Mouse (Mus musculus): ENCODE measurements around the gene Gys2.
"Not testable (repeated sequence)": the region's sequence is repeated elsewhere in the genome, so short reads cannot be mapped to it uniquely, and the experiment has no call there.

The Gys2 gene

DNA sequence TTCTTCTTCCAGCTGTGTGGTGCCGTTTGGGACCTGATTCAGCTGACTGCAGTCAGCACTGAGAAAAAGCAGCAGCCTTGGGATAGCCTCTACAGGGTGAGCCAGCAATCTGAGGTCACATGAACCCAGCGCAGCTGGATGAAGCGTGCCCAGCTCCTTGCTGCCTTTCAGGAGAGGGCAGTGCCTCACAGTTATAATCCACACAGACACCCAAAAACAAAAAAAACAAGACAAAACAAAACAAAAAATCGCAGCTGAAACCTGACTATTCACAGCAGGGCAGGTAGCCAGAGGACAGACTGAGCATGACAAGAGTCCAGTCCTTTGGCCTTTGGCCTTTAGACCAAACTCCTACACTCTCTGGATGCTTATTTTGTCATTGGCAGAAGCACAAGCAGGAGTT, at the start of gene Gys2:
Gys2 (minus strand) TSS at position 309 of the 403 bp plus-strand sequence.
- peak; percentile 26 for DNase-seq (ENCODE audit: low spot score)

DNA sequence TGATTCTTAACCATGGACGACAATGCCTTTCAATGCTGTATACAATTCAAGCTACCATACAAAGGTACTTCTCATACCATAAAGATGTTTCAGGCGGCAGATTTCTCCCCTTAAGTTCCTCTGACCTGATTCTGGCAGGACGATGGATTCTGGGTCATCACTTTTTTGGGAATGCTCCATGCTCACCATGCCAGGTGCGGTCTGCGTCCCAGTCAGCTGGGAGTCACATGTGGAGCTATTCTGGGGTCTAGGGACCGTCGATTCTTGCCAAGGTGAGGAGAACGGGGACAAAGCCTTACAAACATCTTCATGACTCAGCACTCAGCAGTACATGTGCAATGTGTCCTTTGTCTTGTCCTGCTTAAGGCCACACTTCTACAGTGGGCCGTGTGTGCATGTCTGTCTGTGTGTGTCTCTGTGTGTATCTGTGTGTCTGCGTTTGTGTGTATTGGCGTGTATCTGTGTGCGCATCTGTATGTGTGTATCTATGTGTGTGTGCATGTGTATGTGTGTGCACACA, 48.7 kb upstream of the Gys2 start:
- DNase-seq (ENCODE audit: low spot score): no peak

DNA sequence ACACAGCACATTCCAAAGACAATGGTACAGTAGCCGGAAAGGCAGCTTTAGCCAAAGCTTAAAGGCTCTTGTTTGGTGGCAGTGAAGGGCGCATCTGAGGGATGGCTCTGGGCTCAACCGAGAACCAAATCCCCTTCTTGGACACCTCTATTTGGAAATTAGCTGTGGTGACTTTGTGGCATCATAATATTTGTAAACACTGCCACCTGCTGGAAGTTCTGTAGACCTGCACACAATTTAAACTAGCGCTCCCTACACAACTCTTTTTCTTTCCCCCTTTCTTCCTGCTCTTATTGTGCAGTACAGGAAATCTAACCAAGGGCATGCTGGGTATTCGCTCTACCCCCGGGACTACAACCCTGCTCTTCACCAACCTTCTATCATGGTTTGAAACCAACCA, 46.2 kb upstream of the Gys2 start:
- no peak for DNase-seq (ENCODE audit: low spot score)

DNA sequence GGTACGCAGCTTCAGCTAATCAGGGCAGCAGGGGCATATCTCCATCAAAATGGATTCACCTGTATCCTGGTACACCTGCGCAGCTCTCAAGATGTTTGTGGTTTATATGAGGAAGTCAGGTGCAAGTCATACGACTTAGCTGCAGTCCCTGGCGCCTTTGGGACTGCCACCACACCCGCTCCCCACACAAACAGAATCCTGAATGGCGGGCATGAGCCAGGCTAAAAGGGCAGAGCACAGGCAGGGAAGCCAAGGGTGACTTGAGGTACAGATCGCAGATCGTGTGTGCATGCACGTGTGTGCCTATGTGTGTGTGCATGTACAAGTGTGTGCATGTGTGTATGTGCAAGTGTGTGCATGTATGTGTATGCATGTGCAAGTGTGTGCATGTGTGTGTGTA, 42.5 kb upstream of the Gys2 start:
- DNase-seq (ENCODE audit: low spot score): not testable (repeated sequence)

DNA sequence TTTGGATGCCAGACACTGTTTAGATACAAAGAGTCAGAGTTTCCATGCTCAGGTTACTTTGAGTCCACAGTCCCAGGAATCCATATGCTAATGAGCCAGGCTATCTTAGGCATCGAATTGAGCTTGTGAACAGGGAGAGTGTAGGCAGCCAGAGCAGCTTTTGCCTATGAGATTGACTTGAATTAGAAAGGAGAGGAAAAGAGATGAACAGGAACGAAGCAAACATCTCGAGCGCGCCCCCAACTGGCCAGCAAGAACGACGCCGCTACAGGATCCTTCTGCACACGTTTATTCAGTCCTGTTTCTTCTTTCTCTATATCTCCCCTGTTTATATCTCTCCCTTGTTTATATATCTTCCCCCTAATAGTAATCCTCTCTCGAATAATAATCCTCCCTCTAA, 42.0 kb upstream of the Gys2 start:
- no peak for DNase-seq (ENCODE audit: low spot score)

DNA sequence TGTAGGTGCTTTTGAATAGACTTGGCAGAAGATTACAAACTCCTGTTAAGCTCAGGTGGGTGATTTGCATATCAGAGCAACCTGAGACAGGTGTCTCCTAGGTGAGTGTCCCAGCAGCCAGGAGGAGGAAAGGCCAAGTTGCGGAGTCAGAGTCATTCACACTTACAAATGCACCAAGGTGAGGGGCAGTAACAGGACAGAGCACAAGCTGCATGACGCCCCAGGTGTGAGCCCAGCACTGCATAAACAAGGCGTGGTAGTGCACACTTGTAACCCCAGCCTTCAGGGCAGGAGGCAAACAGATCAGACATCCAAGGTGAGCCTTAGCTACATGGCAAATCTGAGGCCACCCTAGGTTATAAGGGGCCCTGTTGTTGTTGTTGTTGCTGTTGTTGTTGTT, 40.0 kb upstream of the Gys2 start:
- no peak for DNase-seq (ENCODE audit: low spot score)

DNA sequence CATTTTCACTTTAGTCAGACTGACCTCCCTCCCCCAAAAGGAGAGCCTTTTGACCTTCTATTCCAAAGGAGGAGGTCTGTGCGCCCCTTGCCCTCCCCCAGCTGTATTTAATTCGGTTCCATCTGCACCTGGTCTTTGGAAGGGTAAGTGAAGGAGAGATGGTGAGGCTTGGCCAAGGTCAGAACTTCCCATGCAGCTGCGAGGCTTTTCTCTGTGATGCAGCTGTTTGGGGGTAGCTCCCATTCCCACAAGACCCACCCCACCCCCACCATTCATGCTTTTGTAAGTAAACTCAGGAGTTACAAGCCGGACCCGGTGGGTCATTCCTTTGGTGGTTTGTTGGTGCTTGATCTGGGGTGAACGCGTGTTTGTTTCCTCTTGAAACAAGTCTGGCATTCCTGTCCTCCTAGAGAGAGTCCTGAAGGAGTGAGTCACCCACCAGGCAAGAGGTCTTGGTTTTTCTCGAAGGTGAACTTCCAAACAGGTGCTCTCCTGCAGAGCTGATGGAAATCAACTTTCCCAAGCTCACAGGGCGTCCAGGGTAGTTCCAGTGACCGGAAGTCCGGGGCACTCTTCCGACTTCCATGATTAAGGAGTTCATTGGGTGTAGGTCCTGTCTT, 38.7 kb upstream of the Gys2 start:
- no peak for DNase-seq (ENCODE audit: low spot score)

DNA sequence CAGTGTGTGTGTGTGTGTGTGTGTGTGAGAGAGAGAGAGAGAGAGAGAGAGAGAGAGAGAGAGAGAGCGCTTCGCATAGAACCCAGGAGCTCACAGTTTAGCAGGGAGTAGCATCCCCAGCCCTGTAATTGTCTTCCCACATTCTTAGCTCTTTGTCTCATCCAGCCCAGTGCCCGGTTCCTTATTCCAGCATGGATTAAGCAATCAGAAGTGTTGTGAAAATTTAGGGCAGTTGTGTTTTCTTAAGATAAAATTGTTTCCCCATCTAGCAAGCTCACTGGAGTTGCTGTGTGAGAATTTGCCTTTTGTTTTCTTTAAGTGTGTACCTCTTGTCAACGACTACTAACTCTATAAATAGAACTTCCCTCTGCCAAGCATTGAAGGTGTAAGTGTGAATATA, 35.8 kb upstream of the Gys2 start:
- DNase-seq (ENCODE audit: low spot score): no peak

DNA sequence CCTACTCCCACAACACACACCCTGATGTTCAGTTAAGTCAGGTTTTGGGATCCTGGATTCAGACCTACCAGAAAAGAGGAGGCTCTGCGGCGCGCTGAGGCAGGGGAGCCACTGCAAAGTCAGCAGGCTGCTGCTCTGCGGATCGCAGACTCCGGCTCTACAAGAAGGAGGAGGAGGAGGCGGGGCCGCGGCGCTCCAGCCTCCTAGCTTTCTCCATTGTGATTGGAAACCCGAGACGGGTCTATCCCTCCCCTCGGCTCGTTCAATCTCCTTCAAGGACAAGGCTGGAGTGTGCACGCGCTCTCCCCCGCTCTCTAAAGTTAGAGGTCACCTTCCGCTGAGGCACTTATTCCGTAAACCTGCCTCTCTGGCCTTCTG, 34.9 kb upstream of the Gys2 start, which contains the start of gene Ldhb:
Ldhb (minus strand) TSS at position 173 of the 378 bp plus-strand sequence.
- peak; percentile 87 for DNase-seq (ENCODE audit: low spot score)

DNA sequence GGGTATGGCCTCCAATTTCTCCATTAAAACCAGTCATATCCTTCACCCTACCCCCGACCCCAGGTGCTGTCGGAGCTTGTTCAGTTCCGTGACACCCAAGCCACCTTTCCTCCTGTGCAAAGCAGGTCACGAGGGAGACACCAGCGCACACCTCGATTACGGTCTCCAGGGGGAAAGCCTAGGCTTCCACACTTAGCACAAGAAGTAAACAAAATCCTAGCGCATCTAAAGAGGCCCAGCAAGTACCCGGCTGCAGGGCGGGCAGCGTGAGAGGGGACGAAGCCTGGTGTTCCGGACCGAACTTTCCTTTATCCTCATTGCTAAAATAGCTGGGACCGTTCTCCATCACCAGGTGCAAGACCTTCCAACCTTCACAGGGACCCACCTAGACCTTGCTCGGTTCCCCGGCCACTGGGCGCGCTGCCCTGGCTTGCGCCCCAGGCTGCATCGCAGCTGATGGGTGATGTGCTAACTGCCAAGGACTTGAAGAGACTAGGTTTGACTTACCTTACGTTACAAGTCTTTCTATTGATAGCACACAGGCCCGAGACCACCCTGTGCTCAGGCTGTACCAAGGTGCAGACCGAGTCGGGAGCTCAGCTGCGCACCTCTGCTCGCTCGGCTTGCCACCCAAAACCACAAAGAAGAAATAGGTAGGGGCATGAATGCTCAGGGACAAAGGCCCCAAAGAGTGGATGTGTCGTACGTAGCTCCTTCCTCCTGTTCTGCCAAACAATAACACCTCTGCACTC, 34.3 kb upstream of the Gys2 start:
- no peak for DNase-seq (ENCODE audit: low spot score)

DNA sequence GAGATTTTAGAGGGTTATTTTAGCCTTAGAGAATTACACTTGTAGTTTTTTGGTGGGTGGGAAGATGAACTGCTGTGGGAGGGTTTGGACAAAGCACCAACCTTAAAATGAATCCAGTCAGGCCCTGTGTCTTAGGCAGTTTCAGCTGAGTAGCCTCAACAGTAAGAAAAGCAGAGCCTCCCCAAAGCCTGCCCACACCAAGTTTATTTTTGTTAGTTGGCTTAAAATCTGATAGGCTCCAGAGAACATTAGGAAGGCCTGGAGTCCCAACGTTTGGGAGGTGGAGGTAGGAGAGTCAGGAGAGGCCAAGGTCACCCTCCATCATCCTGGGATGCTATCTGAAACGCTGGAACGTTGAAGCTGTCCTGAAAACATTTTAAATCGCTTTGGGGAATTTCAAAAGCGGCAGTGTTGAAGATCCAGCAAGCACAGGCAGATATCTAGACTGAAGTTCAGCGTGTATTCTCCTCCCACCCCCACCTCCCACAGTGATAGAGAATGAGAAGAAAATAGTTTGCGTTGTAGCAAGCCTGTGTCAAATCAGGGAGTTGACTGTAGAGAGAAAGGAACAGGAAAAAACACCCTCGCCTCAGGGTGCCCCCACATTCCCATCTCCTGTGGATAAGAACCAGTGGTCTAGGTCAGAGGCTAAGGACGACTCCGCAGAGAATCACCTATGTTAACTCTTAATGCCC, 33.6 kb upstream of the Gys2 start:
- no peak for DNase-seq (ENCODE audit: low spot score)

DNA sequence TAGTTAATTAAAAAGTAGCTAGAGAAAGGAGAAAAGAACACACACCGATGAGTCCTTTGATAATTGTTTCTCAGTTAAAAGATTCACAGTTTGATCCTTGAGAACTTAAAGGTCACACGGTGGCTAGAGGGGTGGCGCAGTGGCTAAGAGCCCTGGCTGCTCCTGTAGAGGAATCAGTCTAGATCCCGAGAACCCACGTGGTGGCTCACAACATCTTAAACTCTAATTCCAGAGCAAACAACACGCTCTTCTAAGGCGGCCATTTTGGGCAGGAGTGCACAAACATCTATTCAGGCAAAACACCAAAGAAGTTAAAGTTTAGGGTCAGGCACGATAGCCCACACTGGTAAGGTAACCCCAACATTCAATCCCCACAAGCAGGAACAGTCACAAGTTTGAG, 30.7 kb upstream of the Gys2 start:
- no peak for DNase-seq (ENCODE audit: low spot score)

DNA sequence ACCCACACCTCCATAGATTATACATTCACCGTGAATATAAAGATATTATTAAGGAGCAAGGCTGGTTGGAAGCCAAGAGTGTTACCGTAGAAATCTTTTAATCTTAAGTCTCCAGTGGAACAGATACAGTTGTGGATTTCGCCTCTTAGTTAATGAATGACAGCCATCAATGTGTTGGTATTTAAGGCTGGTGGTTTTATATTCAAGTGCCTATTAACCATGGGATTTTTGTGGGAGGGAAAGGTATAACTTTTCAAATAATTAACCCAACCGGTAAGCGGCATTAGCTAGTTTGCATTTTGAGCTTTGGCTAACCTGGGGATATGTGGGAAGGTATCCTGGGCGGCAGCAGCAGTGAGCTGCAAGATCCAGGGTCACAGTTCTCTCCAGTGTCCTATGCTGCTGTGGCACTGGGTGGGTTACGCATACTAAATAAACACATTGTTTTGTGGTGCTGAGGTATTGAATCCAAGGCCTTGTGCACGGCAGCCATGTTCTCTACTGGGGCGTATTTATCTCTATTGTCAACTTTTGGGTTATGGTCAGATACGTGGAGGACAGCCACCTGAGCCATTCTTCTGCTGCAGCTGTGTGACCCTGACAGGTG, 29.7 kb upstream of the Gys2 start:
- no peak for DNase-seq (ENCODE audit: low spot score)

DNA sequence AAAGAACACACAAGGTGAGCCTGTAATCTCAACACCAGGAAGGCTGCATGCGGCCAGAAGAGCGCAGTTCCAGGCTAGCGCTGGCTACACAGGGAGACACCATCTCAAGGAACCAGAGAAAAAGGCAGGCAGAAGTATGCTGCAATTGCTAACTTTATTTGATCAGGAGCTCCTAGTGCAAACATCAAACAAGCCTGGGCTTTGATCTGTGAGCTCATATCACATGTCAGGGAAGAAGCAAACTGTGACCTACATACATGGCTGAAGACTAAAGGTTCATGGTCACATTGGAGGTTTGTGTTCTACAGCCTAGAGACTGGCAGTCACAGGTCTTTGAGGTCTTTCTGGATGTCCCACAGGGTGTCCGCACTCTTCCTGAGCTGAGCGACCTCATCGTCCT, 17.2 kb upstream of the Gys2 start:
- DNase-seq (ENCODE audit: low spot score): not testable (repeated sequence)

DNA sequence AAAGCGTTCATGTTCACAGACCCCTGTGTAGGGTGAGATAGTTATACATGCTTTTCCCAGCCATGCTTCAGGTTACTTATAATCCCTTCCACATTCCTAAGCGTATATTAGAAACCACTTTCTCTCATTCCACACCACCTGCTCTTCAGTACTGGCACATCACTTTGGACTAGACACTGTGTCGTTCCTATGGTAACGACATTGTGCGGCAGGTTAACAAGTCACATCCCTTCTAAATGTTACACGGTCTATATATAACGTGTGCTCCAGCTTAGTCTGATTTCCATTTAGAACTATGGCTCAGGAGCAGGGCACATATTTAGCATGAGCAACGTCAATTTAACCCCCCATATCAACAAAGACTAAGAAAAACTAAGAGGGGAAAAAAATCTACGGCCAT, 14.7 kb upstream of the Gys2 start:
- no peak for DNase-seq (ENCODE audit: low spot score)

DNA sequence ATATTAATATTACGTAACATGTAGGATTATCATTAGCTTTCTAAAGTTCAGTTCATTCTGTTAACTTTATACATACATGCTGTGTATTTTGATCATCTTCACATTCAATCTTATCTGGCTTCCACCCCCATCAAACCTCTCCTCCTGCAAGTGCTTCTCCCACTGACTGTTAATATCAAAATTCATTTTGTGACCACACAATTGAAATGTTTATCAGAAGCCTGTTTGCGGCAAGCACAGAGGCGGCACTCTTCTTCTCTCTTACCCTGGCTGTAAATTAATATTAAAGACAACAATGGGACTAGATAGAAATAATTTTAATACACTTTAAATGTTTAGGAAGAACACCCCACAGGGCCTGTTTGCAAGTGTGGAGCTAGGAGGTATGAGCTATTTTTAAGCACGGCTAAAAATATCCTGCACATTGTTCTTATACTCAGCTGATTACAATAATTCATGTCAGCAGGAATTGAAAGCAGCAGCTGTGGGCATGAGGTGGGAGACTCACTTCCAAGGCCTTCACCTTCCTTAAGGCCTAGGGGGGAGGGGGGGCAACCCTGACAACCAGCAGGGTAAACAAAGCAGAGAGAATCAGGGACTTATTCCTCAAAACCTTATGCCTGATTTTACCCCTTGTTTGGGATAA, 12.7 kb upstream of the Gys2 start:
- DNase-seq (ENCODE audit: low spot score): no peak

DNA sequence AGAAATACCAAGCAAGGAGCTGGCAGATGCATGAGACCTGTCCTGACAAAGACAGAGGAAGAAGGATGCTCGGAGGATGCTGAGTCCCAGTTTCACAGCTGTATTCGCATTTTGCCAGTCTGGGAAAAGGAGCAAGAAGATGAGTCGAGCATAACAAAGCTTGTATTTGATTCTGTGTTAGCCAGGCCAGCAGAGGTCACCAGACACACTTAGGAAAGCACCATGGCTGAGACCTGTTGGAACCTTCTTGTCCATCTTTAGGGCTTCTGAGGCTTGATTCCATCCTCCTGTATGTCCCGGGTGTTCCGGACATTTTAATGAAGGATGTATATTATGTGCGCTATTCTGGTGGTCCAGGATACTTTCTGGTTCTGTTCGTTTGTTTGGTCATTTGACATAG, 4.3 kb upstream of the Gys2 start:
- DNase-seq (ENCODE audit: low spot score): no peak

DNA sequence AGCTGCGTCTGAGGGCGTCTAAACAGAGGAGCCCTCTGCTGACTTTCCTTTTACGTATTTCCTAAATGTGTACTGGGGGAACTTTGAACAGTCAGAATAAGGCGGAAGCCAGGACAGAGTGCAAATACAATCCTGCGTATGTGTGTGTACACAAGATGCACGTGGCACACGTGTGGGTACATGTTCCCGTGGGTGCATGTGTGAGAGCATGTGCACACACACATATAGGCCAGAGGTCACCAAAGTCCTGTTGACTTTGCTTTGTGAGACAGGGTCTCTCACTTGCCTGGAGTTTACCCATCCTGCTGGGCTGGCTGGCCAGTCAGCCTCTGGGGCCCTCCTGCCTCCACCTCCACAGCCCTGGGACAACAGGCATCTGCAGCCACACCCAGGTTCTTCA, 1.8 kb downstream of the Gys2 start:
- no peak for DNase-seq (ENCODE audit: low spot score)

DNA sequence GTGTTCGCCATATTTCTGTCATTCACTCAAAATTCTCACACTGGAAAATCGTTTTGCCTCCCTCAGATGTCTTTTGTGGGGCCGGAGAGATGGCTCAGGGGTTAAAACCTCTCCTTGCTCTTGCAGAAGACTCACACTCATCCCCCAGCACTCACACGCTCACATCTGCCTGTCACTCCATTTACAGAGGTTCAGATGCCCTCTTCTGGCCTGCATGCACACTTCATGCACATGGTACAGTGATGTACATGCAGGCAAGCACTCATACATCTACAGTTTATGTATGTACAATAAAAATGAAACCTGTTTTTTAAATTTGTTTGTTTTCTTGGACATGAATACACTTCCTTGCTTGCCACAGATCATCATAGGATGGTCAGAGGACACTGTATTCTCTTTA, 3.3 kb downstream of the Gys2 start:
- no peak for DNase-seq (ENCODE audit: low spot score)

DNA sequence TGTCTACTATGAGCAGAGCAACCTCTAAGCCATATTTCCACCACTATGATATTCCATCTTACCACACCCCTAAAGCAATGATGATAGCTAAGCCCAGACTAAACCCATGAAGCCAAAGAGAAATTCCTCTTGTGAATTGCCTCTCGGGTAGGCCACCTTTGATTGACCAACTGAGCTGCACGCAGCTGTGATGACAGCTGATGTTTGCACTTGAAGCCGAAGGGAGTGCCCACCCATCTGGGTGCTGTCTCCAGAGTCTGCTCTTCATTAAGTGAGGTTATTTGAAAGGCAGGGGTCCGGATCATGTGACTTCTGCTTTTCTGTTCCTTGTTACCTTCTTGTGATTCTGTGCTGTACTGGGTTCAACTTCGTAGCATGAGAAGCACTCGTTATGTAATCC, 10.7 kb downstream of the Gys2 start:
- no peak for DNase-seq (ENCODE audit: low spot score)

DNA sequence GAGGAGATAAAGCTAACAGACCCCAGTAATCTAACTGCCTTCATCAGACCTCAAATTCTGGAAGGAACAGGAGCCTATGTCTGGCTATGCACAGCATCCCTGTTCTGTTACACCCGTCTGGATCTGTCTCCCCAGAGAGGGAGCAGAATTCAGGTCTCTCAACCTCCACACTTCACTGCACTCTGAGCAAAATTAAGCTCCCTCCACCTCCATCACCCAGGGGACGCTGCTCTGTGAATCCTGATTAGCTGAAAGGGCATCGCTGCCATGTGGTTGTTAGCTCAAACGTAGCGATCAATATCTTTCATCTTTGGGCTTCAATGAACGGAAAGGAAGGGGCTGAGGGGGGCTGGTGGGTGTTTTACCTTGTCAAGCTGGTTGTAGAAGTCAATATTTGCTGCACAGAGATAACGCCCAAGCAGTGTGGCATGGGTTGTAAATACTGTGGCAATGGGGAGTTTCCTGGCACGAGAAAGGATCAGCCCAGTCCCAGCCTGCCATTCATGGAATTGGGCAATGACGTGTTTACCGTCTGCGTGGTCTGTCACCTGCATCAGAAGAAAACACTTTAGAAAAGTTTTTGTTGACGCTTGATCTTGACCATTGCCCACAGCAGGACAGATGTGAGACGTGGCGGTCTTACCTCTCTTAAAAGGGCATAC, 13.8 kb downstream of the Gys2 start:
- DNase-seq (ENCODE audit: low spot score): no peak

DNA sequence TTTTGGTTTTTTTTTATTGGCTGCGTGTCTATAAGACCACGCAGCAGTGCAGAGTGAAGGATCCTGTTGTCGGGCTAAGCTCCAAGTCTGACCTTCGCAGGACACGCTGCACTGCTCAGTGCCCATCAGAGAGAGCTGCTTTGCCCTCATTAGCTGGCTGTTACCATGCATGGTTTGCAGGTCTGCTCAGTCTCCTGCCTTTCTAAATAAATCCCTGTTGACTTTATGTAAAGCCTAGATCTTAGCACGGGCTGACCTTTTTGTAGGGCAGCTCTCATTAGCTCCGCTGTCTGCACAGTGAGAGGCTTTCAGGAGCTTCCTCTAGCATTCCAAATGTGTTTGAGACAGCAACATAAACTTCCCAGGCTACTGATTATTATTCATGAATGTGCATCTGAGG, 14.9 kb downstream of the Gys2 start:
- peak; percentile 34 for DNase-seq (ENCODE audit: low spot score)
